Mouse (Mus musculus) CD4-positive, CD25-positive, alpha-beta regulatory T cell, adult 4 months (primary cell): Measurements from ENCODE around the gene Slc5a4a. TPM values are rescaled to one million over a fixed set of nuclear protein-coding genes. Genes with fewer than 3 reads are reported as not detected.

ENCODE experiments used
- ATAC-seq: one replicate; pipeline ENCODE4 v1.8.0; 2017
- polyA plus RNA-seq, 2 experiments: library from polyadenylated mRNA; unstranded; fragments of 100-300 nt; shearing (Covaris generic); gene quantifications; one replicate each; pipeline ENCODE4 v1.2.1; 2017

Gene Slc5a4a
- polyA plus RNA-seq, 2 experiments from 2014 or later, result not detected

GRCm38 (mm10) chr10:76225944-76226343 lies 78.7 kb downstream of the Slc5a4a start:
- ATAC-seq, result no peak

GRCm38 (mm10) chr10:76229627-76230026 lies 82.4 kb downstream of the Slc5a4a start:
- ATAC-seq, result no peak

GRCm38 (mm10) chr10:76237341-76238225 lies 90.3 kb downstream of the Slc5a4a start, which contains the start of gene Prmt2:
Gene Prmt2, minus strand, starts transcription at chr10:76237865.
- ATAC-seq, result peak; percentile 95

Other genes with a start within 250 kb of the Slc5a4a start
- 100 to 1,000 TPM in 1 of 2 experiments, 10 to 100 TPM in 1; 98.5 to 160 TPM for gene Smarcb1, start 225.8 kb upstream of the Slc5a4a start, polyA plus RNA-seq
- gene Chchd10, start 214.3 kb upstream of the Slc5a4a start, polyA plus RNA-seq, result 10 to 100 TPM; 15.3 to 18.3 TPM
- 10 to 100 TPM in 1 of 2 experiments, 1 to 10 TPM in 1; 6.1 to 11.8 TPM for gene Mmp11, start 211.0 kb upstream of the Slc5a4a start, polyA plus RNA-seq
- gene Gm867, start 206.8 kb upstream of the Slc5a4a start, polyA plus RNA-seq, result under 1 TPM in 1 of 2 experiments, not detected in 1; 0.27 TPM
- gene Vpreb3, start 204.4 kb upstream of the Slc5a4a start, polyA plus RNA-seq, result 1 to 10 TPM; 1.3 to 2.1 TPM
- gene Gm5134, start 192.9 kb upstream of the Slc5a4a start, polyA plus RNA-seq, result 1 to 10 TPM in 1 of 2 experiments, under 1 TPM in 1; 0.55 to 1.1 TPM
- 1 to 10 TPM; 9.6 to 9.7 TPM for gene Zfp280b, start 114.8 kb upstream of the Slc5a4a start, polyA plus RNA-seq
- under 1 TPM in 1 of 2 experiments, not detected in 1; 0.09 TPM for gene Slc5a4b, start 36.5 kb upstream of the Slc5a4a start, polyA plus RNA-seq
- 10 to 100 TPM; 32.8 to 45.9 TPM for gene Prmt2, start 90.4 kb downstream of the Slc5a4a start, polyA plus RNA-seq
- gene S100b, start 106.4 kb downstream of the Slc5a4a start, polyA plus RNA-seq, result not detected
- 1 to 10 TPM; 2.0 to 2.6 TPM for gene Dip2a, start 197.8 kb downstream of the Slc5a4a start, polyA plus RNA-seq